Mouse (Mus musculus): ENCODE results near the gene Zscan4b.
"Not testable (repeated sequence)": the region's sequence is repeated elsewhere in the genome, so short reads cannot be mapped to it uniquely, and the experiment has no call there.

Gene Zscan4b

DNA sequence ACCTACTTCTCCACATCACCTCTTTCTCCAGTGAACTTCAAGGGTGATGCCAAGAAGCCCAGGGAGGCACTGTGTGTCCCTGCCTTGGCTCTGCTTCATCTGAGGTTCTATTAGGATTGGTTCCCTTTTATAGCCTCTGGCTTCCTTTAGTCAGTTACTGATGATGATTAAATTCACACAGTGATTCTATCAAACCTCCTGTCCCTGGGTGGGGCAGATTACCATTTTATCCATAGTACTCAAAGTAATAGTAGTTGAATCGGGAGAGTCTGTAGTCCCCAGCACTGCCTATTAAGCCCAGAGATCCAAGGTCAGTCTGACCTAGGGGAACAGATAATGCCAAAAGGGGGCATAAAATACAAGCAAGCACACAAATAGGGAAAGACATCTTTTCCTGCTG, at the start of gene Zscan4b:
TSS of gene Zscan4b (minus strand) at position 101 of the 400 bp plus-strand sequence.
- DNase-seq (ENCODE audit: low read depth, low spot score) = not testable (repeated sequence)

Measured in CD4-positive, CD25-positive, alpha-beta regulatory T cell, adult 2 months (primary cell).